Mouse (Mus musculus): ENCODE data around the gene AU022252.

AU022252 gene

GRCm38 (mm10) chr4:119244468-119245240 is 12.1 kb upstream of the AU022252 start:
- DNase-seq (ENCODE audit: extremely low read depth, low read depth), result no peak

DNA sequence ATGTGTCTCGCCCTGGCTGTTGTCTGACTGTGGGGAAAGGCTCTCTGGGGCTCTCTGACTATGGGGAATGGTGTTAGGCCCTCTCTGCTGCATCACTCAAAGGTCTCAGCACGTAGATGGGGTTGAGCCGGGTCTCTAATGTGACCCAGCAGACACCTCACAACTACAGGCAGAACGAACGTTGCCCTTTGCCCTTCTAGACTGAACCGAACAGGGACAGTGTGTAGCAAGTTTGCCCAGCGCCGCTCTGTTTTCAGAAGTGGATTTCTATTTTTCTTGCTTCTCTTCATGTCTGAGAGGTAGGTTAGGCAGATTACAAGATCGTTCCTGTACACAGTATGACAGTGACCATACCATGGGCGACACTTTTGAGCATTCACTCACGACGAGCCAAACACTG is 10.1 kb upstream of the AU022252 start:
- DNase-seq (ENCODE audit: extremely low read depth, low read depth), result no peak

DNA sequence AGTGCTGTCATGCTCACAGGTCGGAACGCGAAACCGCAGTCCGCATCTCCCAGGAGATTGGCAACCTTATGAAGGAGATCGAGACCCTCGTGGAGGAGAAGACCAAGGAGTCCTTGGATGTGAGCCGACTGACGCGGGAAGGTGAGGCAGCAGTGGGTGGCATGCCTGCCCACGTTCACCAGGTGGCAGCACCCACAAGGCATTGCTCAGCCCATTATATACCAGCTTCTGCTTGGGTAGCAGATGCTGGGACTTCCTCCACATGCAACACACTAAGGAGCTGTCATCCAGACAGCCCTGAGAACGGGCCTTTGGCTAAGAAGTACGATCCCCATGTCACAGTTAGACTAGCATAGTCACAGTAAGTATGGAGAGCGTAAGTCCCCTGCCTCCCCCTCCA is 9.2 kb upstream of the AU022252 start:
- DNase-seq (ENCODE audit: extremely low read depth, low read depth), result no peak

GRCm38 (mm10) chr4:119239181-119239682 is 6.7 kb upstream of the AU022252 start:
- DNase-seq (ENCODE audit: extremely low read depth, low read depth), result peak; percentile 71

DNA sequence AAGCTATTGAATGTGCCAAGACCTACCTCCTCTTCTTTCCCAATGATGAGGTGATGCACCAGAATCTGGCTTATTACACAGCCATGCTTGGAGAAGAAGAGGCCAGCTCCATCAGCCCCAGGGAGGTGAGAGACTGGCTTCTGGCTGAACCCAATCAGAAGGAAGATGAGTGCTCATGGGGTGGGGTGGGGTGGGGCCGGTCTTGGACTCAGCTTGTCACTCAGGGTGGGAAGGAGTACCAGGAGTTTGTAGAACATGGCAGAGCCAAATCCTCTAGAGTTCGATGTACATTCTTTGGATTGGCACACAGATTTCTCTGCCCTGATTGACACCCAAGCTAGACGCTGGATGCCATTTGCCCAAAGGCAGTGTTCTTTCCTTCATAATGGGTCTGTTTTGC is 6.1 kb upstream of the AU022252 start:
- no peak for DNase-seq (ENCODE audit: extremely low read depth, low read depth)

- no peak for DNase-seq (ENCODE audit: extremely low read depth, low read depth)
Observed at GRCm38 (mm10) chr4:119234348-119234747, 1.8 kb upstream of the AU022252 start.

GRCm38 (mm10) chr4:119233256-119233901 is 867 bp upstream of the AU022252 start:
- peak; percentile 68 for DNase-seq (ENCODE audit: extremely low read depth, low read depth)

DNA sequence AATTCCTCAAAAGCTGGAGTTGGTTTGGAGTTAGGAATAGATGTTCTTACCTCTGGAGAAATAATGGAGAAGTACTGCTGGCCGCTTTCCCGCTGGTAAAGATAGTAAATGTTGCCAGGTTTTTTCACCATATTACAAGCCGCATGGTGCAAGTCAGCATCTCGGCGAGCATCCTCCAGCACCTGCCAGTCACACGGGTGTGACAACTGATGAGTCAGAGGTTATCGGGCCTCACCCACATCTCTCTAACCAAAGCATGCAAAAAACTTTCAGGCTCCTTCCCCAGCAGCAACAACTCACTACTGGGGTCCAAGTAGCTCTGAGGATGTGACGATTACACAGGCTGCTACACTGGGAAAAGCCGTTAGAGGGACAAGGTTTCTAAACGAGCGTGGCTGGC is 5.8 kb downstream of the AU022252 start:
- no peak for DNase-seq (ENCODE audit: extremely low read depth, low read depth)

GRCm38 (mm10) chr4:119225719-119226118 is 6.8 kb downstream of the AU022252 start:
- DNase-seq (ENCODE audit: extremely low read depth, low read depth), result no peak

DNA sequence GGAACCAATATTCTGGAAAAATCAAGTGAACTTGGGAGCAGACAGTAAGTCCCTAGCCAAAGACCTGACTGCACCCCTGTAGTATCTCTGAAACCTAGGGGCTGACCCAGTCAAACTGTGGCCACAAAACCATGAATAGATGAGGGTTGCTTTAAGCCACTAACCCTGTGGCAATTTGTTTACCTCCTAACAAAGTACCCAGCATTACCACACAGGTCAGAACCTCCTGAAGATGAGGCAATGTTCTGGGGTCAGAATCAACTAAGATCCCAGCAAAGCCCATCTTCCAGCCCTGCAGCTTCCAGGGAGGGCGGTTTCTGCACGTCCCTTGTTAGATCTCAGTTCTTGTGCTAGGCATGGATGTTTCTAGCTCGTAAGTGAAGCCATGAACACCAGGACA is 8.0 kb downstream of the AU022252 start:
- DNase-seq (ENCODE audit: extremely low read depth, low read depth), result no peak

- peak; percentile 39 for DNase-seq (ENCODE audit: extremely low read depth, low read depth)
Observed at GRCm38 (mm10) chr4:119223696-119224095, 8.8 kb downstream of the AU022252 start.

DNA sequence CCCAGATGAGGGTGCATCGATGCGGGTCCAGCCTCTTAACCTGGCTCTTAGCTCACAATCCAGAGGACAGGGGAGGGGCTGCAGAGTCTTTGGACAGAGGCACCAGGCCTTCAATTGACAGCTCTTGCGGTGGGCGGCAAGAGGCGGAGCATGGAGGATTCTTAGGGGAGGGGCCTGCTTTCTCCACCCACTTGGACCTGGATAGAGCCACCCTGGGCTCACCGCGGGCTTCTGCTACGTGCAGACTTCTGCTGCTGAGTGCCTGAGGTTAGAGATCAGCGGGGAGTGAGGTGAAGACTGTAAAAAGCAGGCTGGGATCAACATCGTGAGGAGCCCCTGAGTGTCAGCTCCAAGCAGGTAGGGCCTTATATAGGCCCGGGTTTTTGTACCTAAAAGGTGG is 14.3 kb downstream of the AU022252 start, which contains the start of gene Tmem269:
Tmem269 (minus strand) TSS at position 49 of the 400 bp plus-strand sequence.
- no peak for DNase-seq (ENCODE audit: extremely low read depth, low read depth)

- DNase-seq (ENCODE audit: extremely low read depth, low read depth), result no peak
Observed at GRCm38 (mm10) chr4:119216667-119217066, 15.8 kb downstream of the AU022252 start.

- DNase-seq (ENCODE audit: extremely low read depth, low read depth), result peak; percentile 60
Observed at GRCm38 (mm10) chr4:119204672-119205071, 27.8 kb downstream of the AU022252 start.

GRCm38 (mm10) chr4:119198105-119198504 is 34.4 kb downstream of the AU022252 start:
- no peak for DNase-seq (ENCODE audit: extremely low read depth, low read depth)

GRCm38 (mm10) chr4:119195582-119196320 is 36.8 kb downstream of the AU022252 start:
- DNase-seq (ENCODE audit: extremely low read depth, low read depth), result no peak

GRCm38 (mm10) chr4:119194909-119195581 is 37.5 kb downstream of the AU022252 start, which contains the start of gene Svbp:
Svbp (plus strand) TSS chr4:119195306.
- DNase-seq (ENCODE audit: extremely low read depth, low read depth), result no peak

GRCm38 (mm10) chr4:119192757-119193156 is 39.8 kb downstream of the AU022252 start:
- DNase-seq (ENCODE audit: extremely low read depth, low read depth), result no peak

DNA sequence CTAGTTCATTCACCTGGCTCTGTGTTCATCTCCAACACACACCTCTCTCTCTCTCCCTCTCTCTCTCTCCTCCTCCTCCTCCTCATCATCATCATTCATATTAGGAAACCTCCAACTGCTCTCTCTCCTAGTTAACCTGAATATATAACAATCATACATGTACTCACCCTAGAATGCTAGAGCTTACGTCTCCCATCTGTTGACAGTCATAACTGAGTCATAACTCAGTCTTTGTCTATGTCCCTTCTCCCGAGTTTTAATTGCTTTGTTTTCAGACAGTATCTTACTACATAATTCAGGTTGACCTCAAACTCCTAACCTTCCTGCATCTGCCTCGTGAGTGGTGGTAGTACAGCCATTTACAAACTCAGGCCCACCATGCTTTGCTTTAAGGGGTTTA is 41.2 kb downstream of the AU022252 start:
- no peak for DNase-seq (ENCODE audit: extremely low read depth, low read depth)

GRCm38 (mm10) chr4:119190618-119191017 is 41.9 kb downstream of the AU022252 start:
- DNase-seq (ENCODE audit: extremely low read depth, low read depth), result peak; percentile 83

DNA sequence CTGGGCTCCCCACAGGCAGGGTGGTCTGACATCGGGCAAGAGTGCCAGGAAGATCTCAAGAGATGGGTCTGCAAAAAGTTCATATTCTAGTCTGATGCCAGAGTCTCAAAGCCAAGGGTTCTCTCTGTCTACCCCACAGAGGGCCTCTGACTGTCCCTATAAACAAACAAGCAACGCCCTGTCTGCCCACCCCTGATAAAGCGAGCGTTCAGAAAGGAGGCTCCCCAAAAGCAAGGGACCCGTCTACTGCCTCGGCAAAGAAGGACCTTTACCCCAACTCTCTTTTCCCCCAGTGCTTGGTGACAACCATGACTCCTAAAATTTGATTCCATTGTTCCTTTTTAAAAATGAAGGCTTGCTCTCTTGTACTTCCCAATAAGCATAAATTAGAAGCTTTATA is 42.6 kb downstream of the AU022252 start, which contains the start of gene Ermap:
Ermap (minus strand) TSS at position 148 of the 400 bp plus-strand sequence.
- DNase-seq (ENCODE audit: extremely low read depth, low read depth), result peak; percentile 87

All from MEL-GATA-1-ER (cell line).